Mouse (Mus musculus) bone marrow, adult 2 months (tissue): ENCODE data around the gene Kifc5b. TPM values are rescaled to one million over a fixed set of nuclear protein-coding genes. Genes with fewer than 3 reads are reported as not detected.

Source experiments
- H3K27ac ChIP-seq: fragments of 200-500 bp; 2 replicates; pipeline ENCODE4 v1.5.1; 2012; ENCODE audit warnings: low read depth, mild to moderate bottlenecking, control low read depth, inconsistent platforms, low read length; ENCODE audit not compliant: control insufficient read depth, poor library complexity, insufficient read depth
- H3K4me1 ChIP-seq: fragments of 200-500 bp; 2 replicates; pipeline ENCODE4 v1.6.1; 2011; ENCODE audit warnings: low read length; ENCODE audit not compliant: control insufficient read depth, insufficient read depth
- H3K4me3 ChIP-seq: fragments of 200-500 bp; replicated peaks from 2 replicates; pipeline ENCODE3; 2011; ENCODE audit warnings: mild to moderate bottlenecking, low read depth, low read length, control low read depth; ENCODE audit not compliant: control insufficient read depth
- CTCF ChIP-seq: fragments of 200-500 bp; IDR thresholded peaks from 2 replicates; pipeline ENCODE4 v1.5.1; 2011; ENCODE audit warnings: low read length, control low read depth; ENCODE audit not compliant: control insufficient read depth, insufficient read depth
- POLR2A ChIP-seq: fragments of 200-500 bp; IDR thresholded peaks from 2 replicates; pipeline ENCODE4 v1.6.1; 2011; ENCODE audit warnings: low read depth, mild to moderate bottlenecking, control low read depth, low read length, borderline replicate concordance; ENCODE audit not compliant: control insufficient read depth
- WGBS: fragments of 180-500 bp; shearing (Covaris S2); methylation state at CpG from one replicate; pipeline ENCODE4 v1.1.7; 2018; 5-methylcytosine and 5-hydroxymethylcytosine counted together
- polyA plus RNA-seq: library from polyadenylated mRNA; stranded (reverse); fragments of >200 nt; gene quantifications from 2 replicates; pipeline ENCODE4 v1.2.4, GENCODE M21; 2011; ENCODE audit warnings: low replicate concordance; ENCODE audit not compliant: missing spikeins, insufficient read depth, insufficient read length

Kifc5b gene
- polyA plus RNA-seq, 1 experiment: 50.8 TPM

GRCm38 (mm10) chr17:26979426-26979825 lies 62.5 kb downstream of the Kifc5b start:
- no peak overlapping the region for H3K27ac ChIP-seq
- WGBS: 21% methylated on average over 2 of the region's 2 CpGs
- TF ChIP-seq CTCF (no peak), POLR2A (no peak)
- peaks cover 3% of the 10 kb centered on the region; the same call in 1 of the 2 replicates for H3K4me1 ChIP-seq
- H3K4me3 ChIP-seq: no peak overlapping the region

GRCm38 (mm10) chr17:26981050-26981449 lies 64.2 kb downstream of the Kifc5b start:
- TF ChIP-seq CTCF (no peak), POLR2A (no peak)
- Histone ChIP-seq H3K4me1 (peaks cover 3% of the 10 kb centered on the region; the same call in 1 of the 2 replicates), H3K27ac (no peak overlapping the region), H3K4me3 (no peak overlapping the region)
- WGBS: 6% methylated on average over 2 of the region's 2 CpGs

Other genes with a start within 250 kb of the Kifc5b start
- gene Crebrf, start 201.4 kb upstream of the Kifc5b start, polyA plus RNA-seq: 28.1 and 33.9 TPM in 2 replicates
- gene Bnip1, start 136.0 kb upstream of the Kifc5b start, polyA plus RNA-seq: 20.7 and 29.5 TPM in 2 replicates
- not detected in 2 replicates for gene Nkx2-5, start 72.1 kb upstream of the Kifc5b start, polyA plus RNA-seq
- 43.0 and 63.9 TPM in 2 replicates for gene Phf1, start 16.0 kb downstream of the Kifc5b start, polyA plus RNA-seq
- 77.1 and 99.0 TPM in 2 replicates for gene Cuta, start 22.5 kb downstream of the Kifc5b start, polyA plus RNA-seq
- gene Syngap1, start 24.2 kb downstream of the Kifc5b start, polyA plus RNA-seq: 9.5 and 24.1 TPM in 2 replicates
- gene Zbtb9, start 56.1 kb downstream of the Kifc5b start, polyA plus RNA-seq: 6.7 and 10.2 TPM in 2 replicates
- gene Bak1, start 111.9 kb downstream of the Kifc5b start, polyA plus RNA-seq: 34.2 and 56.8 TPM in 2 replicates
- 10.8 and 12.5 TPM in 2 replicates for gene Itpr3, start 140.2 kb downstream of the Kifc5b start, polyA plus RNA-seq
- gene Uqcc2, start 216.8 kb downstream of the Kifc5b start, polyA plus RNA-seq: 53.9 and 105 TPM in 2 replicates